Mouse (Mus musculus) forebrain, postnatal 0 days (tissue): ENCODE data around the gene Golt1a. TPM values are rescaled to one million over a fixed set of nuclear protein-coding genes. Genes with fewer than 3 reads are reported as not detected.
A peak's percentile ranks its signal among the peaks of the same experiment; 100 is the strongest.
"Not testable (repeated sequence)": the region's sequence is repeated elsewhere in the genome, so short reads cannot be mapped to it uniquely, and the experiment has no call there.

Source experiments
- ATAC-seq: fragments of 200-750 bp; cut with Nextera tagmentation; 2 replicates; pipeline ENCODE4 v1.8.0; 2017; ENCODE audit warnings: mild to moderate bottlenecking, moderate library complexity
- DNase-seq: peaks from one replicate; pipeline ENCODE4 v3.0.0-alpha.2; 2015
- H3K27ac ChIP-seq: fragments of 300-500 bp; sonication (generic); 2 replicates; pipeline ENCODE4 v1.5.1; 2014; ENCODE audit warnings: low read depth, mild to moderate bottlenecking, antibody characterized with exemption, low read length, moderate library complexity, mixed read lengths
- H3K27me3 ChIP-seq: fragments of 300-500 bp; sonication (generic); 2 replicates; pipeline ENCODE4 v1.6.1; 2014; ENCODE audit warnings: mild to moderate bottlenecking, low read length, mixed read lengths; ENCODE audit not compliant: insufficient read depth
- H3K36me3 ChIP-seq: fragments of 300-500 bp; sonication (generic); 2 replicates; pipeline ENCODE4 v1.6.1; 2014; ENCODE audit warnings: mild to moderate bottlenecking, moderate library complexity; ENCODE audit not compliant: insufficient read depth
- H3K4me1 ChIP-seq: fragments of 300-500 bp; sonication (generic); 2 replicates; pipeline ENCODE4 v1.6.1; 2014; ENCODE audit warnings: antibody characterized with exemption; ENCODE audit not compliant: insufficient read depth
- H3K4me2 ChIP-seq: fragments of 300-500 bp; sonication (generic); 2 replicates; pipeline ENCODE4 v1.6.1; 2014; ENCODE audit warnings: low read depth, mild to moderate bottlenecking, moderate library complexity
- H3K4me3 ChIP-seq: fragments of 300-500 bp; sonication (generic); 2 replicates; pipeline ENCODE4 v1.5.1; 2014; ENCODE audit warnings: low read depth, low read length, mixed read lengths
- H3K9ac ChIP-seq: fragments of 300-500 bp; sonication (generic); 2 replicates; pipeline ENCODE4 v1.6.1; 2014; ENCODE audit warnings: mild to moderate bottlenecking
- H3K9me3 ChIP-seq: fragments of 300-500 bp; sonication (generic); 2 replicates; pipeline ENCODE4 v1.6.1; 2016; ENCODE audit warnings: low read length
- CTCF ChIP-seq: sonication (generic); IDR thresholded peaks from 2 replicates; pipeline ENCODE4 v1.5.1; 2016; ENCODE audit warnings: antibody characterized with exemption, control low read depth, low read depth
- WGBS: fragments of 180-500 bp; shearing (Covaris S2); extraction: QIAGEN DNeasy Blood & Tissue Kit; methylation state at CpG from one replicate; pipeline ENCODE4 v1.1.7; 2014; 5-methylcytosine and 5-hydroxymethylcytosine counted together
- polyA plus RNA-seq: library from polyadenylated mRNA; unstranded; fragments of >200 nt; fragmentation: Nextera tagmentation; extraction: Ambion mirVana; gene quantifications from 2 replicates; pipeline ENCODE4 v1.2.1, GENCODE M21; 2015
- total RNA-seq: library from RNA; depleted of rRNA; stranded (reverse); fragments of >200 nt; gene quantifications from 2 replicates; pipeline ENCODE4 v1.2.3, GENCODE M21; 2014

Golt1a gene
- total and polyA plus RNA-seq, 2 experiments from 2014 or later: 0.29 TPM; not detected in 1

GRCm38 (mm10) chr1:133329638-133329964 lies 20.0 kb downstream of the Golt1a start:
- H3K4me3 ChIP-seq: peak overlapping the region; percentile 20; the same call in 1 of the 2 replicates
- no peaks in the 10 kb centered on the region for H3K36me3 ChIP-seq
- ATAC-seq (no peak), DNase-seq (no peak)
- peaks cover 17% of the 10 kb centered on the region; the same call in 1 of the 2 replicates for H3K4me1 ChIP-seq
- H3K9me3 ChIP-seq: no peaks in the 10 kb centered on the region
- H3K27me3 ChIP-seq: no peaks in the 10 kb centered on the region
- H3K4me2 ChIP-seq: peak overlapping the region; percentile 47
- TF ChIP-seq CTCF: no peak
- no peak overlapping the region for H3K27ac ChIP-seq
- H3K9ac ChIP-seq: peak overlapping the region; percentile 29; the same call in 1 of the 2 replicates
- WGBS: 29% methylated on average over 7 of the region's 7 CpGs

DNA sequence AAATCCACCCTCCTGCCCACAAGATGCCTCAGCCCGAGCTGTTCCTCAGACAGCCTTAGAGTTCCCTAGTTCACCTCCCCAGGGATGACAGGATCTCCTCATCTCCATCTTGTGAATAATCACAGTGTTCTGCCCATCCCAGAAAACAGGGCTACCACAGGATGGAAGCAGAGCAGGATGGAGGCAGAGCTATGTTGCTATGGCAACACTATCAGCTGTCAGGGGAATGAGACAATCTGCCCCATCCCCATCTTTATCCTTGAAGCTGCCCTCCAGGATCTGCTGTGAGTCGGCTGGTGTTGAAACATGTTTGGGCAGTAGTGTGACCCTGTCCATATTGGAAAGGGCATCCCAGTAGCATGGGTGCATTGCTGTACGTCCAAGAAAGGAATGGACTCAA lies 21.5 kb downstream of the Golt1a start:
- no peak for TF ChIP-seq CTCF
- H3K4me2 ChIP-seq: no peak overlapping the region
- no peak overlapping the region for H3K4me3 ChIP-seq
- no peaks in the 10 kb centered on the region for H3K27me3 ChIP-seq
- peak; percentile 79 for ATAC-seq
- 57% methylated on average over 3 of the region's 3 CpGs for WGBS
- no peaks in the 10 kb centered on the region for H3K36me3 ChIP-seq
- H3K9ac ChIP-seq: no peak overlapping the region
- 0 out of 2 replicates have a peak overlapping the region, but pooled peaks have one; percentile 29 for H3K27ac ChIP-seq
- H3K9me3 ChIP-seq: no peaks in the 10 kb centered on the region
- H3K4me1 ChIP-seq: peaks cover 17% of the 10 kb centered on the region; the same call in 1 of the 2 replicates
- peak; percentile 73 for DNase-seq

- peaks cover 17% of the 10 kb centered on the region; the same call in 1 of the 2 replicates for H3K4me1 ChIP-seq
- H3K36me3 ChIP-seq: no peaks in the 10 kb centered on the region
- no peak for TF ChIP-seq CTCF
- no peak for DNase-seq
- no peaks in the 10 kb centered on the region for H3K27me3 ChIP-seq
- ATAC-seq: no peak
- H3K4me3 ChIP-seq: no peak overlapping the region
- no peaks in the 10 kb centered on the region for H3K9me3 ChIP-seq
- WGBS: 91% methylated on average over 11 of the region's 11 CpGs
- no peak overlapping the region for H3K27ac ChIP-seq
- H3K4me2 ChIP-seq: no peak overlapping the region
- no peak overlapping the region for H3K9ac ChIP-seq
Measured at GRCm38 (mm10) chr1:133332656-133333430, 23.2 kb downstream of the Golt1a start.

GRCm38 (mm10) chr1:133333937-133334336 lies 24.3 kb downstream of the Golt1a start:
- 41% methylated on average over 6 of the region's 6 CpGs for WGBS
- no peaks in the 10 kb centered on the region for H3K9me3 ChIP-seq
- H3K27ac ChIP-seq: no peak overlapping the region
- peaks cover 17% of the 10 kb centered on the region; the same call in 1 of the 2 replicates for H3K4me1 ChIP-seq
- DNase-seq: peak; percentile 54
- no peak overlapping the region for H3K4me2 ChIP-seq
- H3K27me3 ChIP-seq: no peaks in the 10 kb centered on the region
- H3K4me3 ChIP-seq: no peak overlapping the region
- H3K36me3 ChIP-seq: no peaks in the 10 kb centered on the region
- ATAC-seq: peak; percentile 49
- H3K9ac ChIP-seq: no peak overlapping the region
- TF ChIP-seq CTCF: no peak

GRCm38 (mm10) chr1:133340403-133340802 lies 30.8 kb downstream of the Golt1a start:
- not testable (repeated sequence) for H3K9me3 ChIP-seq, H3K4me1 ChIP-seq, ATAC-seq, H3K27ac ChIP-seq, H3K9ac ChIP-seq, H3K27me3 ChIP-seq, DNase-seq, H3K36me3 ChIP-seq, H3K4me2 ChIP-seq, H3K4me3 ChIP-seq
- 75% methylated on average over 1 of the region's 1 CpGs for WGBS

DNA sequence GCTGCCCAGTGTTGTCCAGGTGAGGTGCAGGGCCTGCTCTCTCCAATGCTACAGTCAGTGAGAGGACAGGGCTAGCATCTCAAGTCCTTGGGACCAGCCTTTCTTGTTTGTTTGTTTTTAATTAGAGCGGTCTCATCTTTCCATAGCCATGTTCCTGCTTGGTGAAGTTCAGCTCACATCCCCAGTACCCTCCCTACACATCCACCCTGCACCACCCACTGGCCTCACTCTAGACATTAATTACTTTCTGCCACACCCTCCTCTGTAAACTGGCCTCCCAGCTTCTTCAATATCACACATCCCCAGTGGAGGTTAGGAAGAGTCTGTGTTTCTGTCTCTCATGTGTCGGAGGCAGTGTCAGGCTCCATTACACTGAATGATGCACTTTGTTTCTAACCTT lies 34.8 kb downstream of the Golt1a start:
- Histone ChIP-seq H3K4me1 (no peaks in the 10 kb centered on the region), H3K4me2 (no peak overlapping the region), H3K27ac (no peak overlapping the region), H3K27me3 (no peaks in the 10 kb centered on the region), H3K9ac (no peak overlapping the region), H3K4me3 (no peak overlapping the region), H3K9me3 (no peaks in the 10 kb centered on the region), H3K36me3 (no peaks in the 10 kb centered on the region)
- 93% methylated on average over 2 of the region's 2 CpGs for WGBS
- no peak for DNase-seq
- no peak for ATAC-seq
- no peak for TF ChIP-seq CTCF

DNA sequence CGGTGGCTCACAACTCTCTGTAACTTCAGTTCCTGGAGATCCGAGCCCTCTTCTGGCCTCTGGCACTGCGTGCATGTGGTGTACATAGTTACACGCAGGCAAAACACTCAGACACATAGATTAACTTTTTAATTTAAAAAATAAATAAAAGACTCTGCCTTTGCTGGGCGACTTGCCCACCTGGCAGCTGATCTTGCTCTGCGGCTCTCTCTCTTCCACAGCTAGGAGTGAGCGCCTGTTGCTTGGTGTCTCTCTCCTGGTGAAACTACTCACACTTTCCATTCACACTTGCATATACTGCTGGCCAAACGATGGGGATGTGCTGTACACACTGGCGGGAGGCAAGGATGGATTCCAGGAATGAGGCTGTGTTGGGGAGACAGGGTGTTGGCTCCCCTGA lies 36.9 kb downstream of the Golt1a start:
- H3K4me3 ChIP-seq: no peak overlapping the region
- H3K9ac ChIP-seq: no peak overlapping the region
- no peaks in the 10 kb centered on the region for H3K27me3 ChIP-seq
- DNase-seq (peak; percentile 43), ATAC-seq (no peak)
- 71% methylated on average over 9 of the region's 9 CpGs for WGBS
- H3K9me3 ChIP-seq: no peaks in the 10 kb centered on the region
- H3K36me3 ChIP-seq: no peaks in the 10 kb centered on the region
- no peaks in the 10 kb centered on the region; the same call in 1 of the 2 replicates for H3K4me1 ChIP-seq
- no peak for TF ChIP-seq CTCF
- no peak overlapping the region for H3K4me2 ChIP-seq
- H3K27ac ChIP-seq: no peak overlapping the region
